Mouse (Mus musculus): ENCODE data around the gene Gm37240.

GRCm38 (mm10) chr3:84889648-84890047 is 997.7 kb downstream of the Gm37240 start:
- TF ChIP-seq CTCF (IDR thresholded peaks at IDR 0.05; ENCODE audit: borderline replicate concordance, insufficient read depth, low read length) (no peak), POLR2A (IDR thresholded peaks at IDR 0.05; ENCODE audit: low read depth, low read length) (no peak)
